Mouse (Mus musculus): ENCODE results near the gene Gm20715.

DNA sequence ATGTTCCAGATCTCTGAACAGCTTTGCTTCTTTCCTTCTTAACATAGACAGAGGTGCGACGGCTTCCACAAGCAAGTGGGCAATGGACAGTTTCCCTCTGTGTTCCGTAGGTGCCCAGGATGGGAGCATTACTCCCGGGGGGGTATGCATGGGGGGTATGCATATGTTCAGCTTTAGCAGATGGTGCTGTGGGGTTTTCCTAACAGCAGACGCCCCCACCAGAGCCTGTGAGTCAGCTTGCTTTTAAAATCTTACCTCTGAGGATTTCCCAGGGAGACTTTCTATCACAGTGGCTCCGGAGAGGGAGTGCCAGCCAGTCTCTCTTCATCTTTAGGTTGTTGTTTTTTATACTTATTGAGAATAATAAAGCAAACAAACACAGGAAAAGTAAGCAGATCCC, 9.8 kb downstream of the Gm20715 start:
- TF ChIP-seq CTCF (IDR thresholded peaks at IDR 0.05; ENCODE audit: low read depth) (no peak), EP300 (IDR thresholded peaks at IDR 0.05; ENCODE audit: low read depth) (no peak)
